Mouse (Mus musculus) kidney, adult 11 months (tissue): Measurements from ENCODE around the gene Hs1bp3.

Experiments
- DNase-seq: peaks from one replicate; pipeline ENCODE4 v3.0.0; 2022

Hs1bp3 gene

GRCm38 (mm10) chr12:8301841-8302431 is 11.3 kb upstream of the Hs1bp3 start, which contains the start of gene Gdf7:
Gene Gdf7, minus strand, starts transcription at chr12:8301954.
- no peak for DNase-seq

- DNase-seq: no peak
Observed at GRCm38 (mm10) chr12:8305258-8305657, 8.0 kb upstream of the Hs1bp3 start.

GRCm38 (mm10) chr12:8306432-8306831 is 6.8 kb upstream of the Hs1bp3 start:
- peak; percentile 38 for DNase-seq

- DNase-seq: no peak
Observed at GRCm38 (mm10) chr12:8306910-8307309, 6.3 kb upstream of the Hs1bp3 start.

- DNase-seq: no peak
Observed at GRCm38 (mm10) chr12:8310992-8311391, 2.2 kb upstream of the Hs1bp3 start.

GRCm38 (mm10) chr12:8312266-8312665 is 966 bp upstream of the Hs1bp3 start:
- no peak for DNase-seq

GRCm38 (mm10) chr12:8313773-8314172 is 541 bp downstream of the Hs1bp3 start:
- no peak for DNase-seq

- DNase-seq: no peak
Observed at GRCm38 (mm10) chr12:8316541-8316940, 3.3 kb downstream of the Hs1bp3 start.

GRCm38 (mm10) chr12:8320084-8320713 is 7.0 kb downstream of the Hs1bp3 start:
- peak; percentile 71 for DNase-seq

- no peak for DNase-seq
Observed at GRCm38 (mm10) chr12:8321506-8321905, 8.3 kb downstream of the Hs1bp3 start.

GRCm38 (mm10) chr12:8324086-8324485 is 10.9 kb downstream of the Hs1bp3 start:
- no peak for DNase-seq

GRCm38 (mm10) chr12:8325245-8325942 is 12.2 kb downstream of the Hs1bp3 start:
- DNase-seq: no peak

GRCm38 (mm10) chr12:8325943-8326522 is 12.8 kb downstream of the Hs1bp3 start:
- no peak for DNase-seq

- DNase-seq: peak; percentile 85
Observed at GRCm38 (mm10) chr12:8326825-8327674, 13.8 kb downstream of the Hs1bp3 start.

- no peak for DNase-seq
Observed at GRCm38 (mm10) chr12:8327675-8328053, 14.4 kb downstream of the Hs1bp3 start.

- no peak for DNase-seq
Observed at GRCm38 (mm10) chr12:8329236-8329635, 16.0 kb downstream of the Hs1bp3 start.

- DNase-seq: no peak
Observed at GRCm38 (mm10) chr12:8331489-8332173, 18.4 kb downstream of the Hs1bp3 start.

- DNase-seq: no peak
Observed at GRCm38 (mm10) chr12:8332174-8332542, 18.9 kb downstream of the Hs1bp3 start.

GRCm38 (mm10) chr12:8333617-8334016 is 20.4 kb downstream of the Hs1bp3 start:
- no peak for DNase-seq

GRCm38 (mm10) chr12:8334261-8334660 is 21.0 kb downstream of the Hs1bp3 start:
- DNase-seq: peak; percentile 60

- DNase-seq: no peak
Observed at GRCm38 (mm10) chr12:8335503-8335902, 22.3 kb downstream of the Hs1bp3 start.

- DNase-seq: no peak
Observed at GRCm38 (mm10) chr12:8336601-8337285, 23.5 kb downstream of the Hs1bp3 start.
